Mouse (Mus musculus) MEL (cell line): ENCODE data around the gene Acox2. TPM values are rescaled to one million over a fixed set of nuclear protein-coding genes. Genes with fewer than 3 reads are reported as not detected.

Source experiments
- DNase-seq: peaks from one replicate; pipeline ENCODE4 v3.0.0; 2011; ENCODE audit warnings: low read depth, low spot score
- H3K27ac ChIP-seq: 2 replicates; pipeline ENCODE4 v1.5.1; 2012; ENCODE audit warnings: low read depth, mild to moderate bottlenecking, control low read depth, low read length, moderate library complexity; ENCODE audit not compliant: control insufficient read depth
- H3K27me3 ChIP-seq, 2 experiments: fragments of 150-350 bp in 1 of 2; sonication (generic) in 1 of 2; 2 replicates each; pipeline ENCODE4 v1.6.1; 2012; ENCODE audit warnings: low read length in 2 of 2, mild to moderate bottlenecking in 2 of 2, improper control_type of control experiment in 1 of 2, moderate library complexity in 1 of 2; ENCODE audit not compliant: insufficient read depth in 2 of 2, control insufficient read depth in 1 of 2
- H3K36me3 ChIP-seq, 2 experiments: 2 replicates each; pipeline ENCODE4 v1.6.1; 2012 to 2014; ENCODE audit warnings: low read length in 2 of 2, improper control_type of control experiment in 1 of 2, inconsistent platforms in 1 of 2, mild to moderate bottlenecking in 1 of 2; ENCODE audit not compliant: insufficient read depth in 2 of 2, control insufficient read depth in 1 of 2
- H3K4me1 ChIP-seq, 2 experiments: fragments of 150-350 bp in 1 of 2; sonication (generic) in 1 of 2; 2 replicates each; pipeline ENCODE4 v1.6.1; 2012; ENCODE audit warnings: low read length in 2 of 2, improper control_type of control experiment in 1 of 2, mild to moderate bottlenecking in 1 of 2; ENCODE audit not compliant: insufficient read depth in 2 of 2, control insufficient read depth in 1 of 2
- H3K4me3 ChIP-seq, 2 experiments: fragments of 150-350 bp in 1 of 2; sonication (generic) in 1 of 2; 2 replicates each; pipeline ENCODE4 v1.5.1; 2012; ENCODE audit warnings: low read depth in 2 of 2, low read length in 2 of 2, mild to moderate bottlenecking in 2 of 2, moderate library complexity in 2 of 2, control low read depth in 1 of 2, improper control_type of control experiment in 1 of 2; ENCODE audit not compliant: control insufficient read depth in 1 of 2, insufficient read depth in 1 of 2
- H3K79me2 ChIP-seq: 2 replicates; pipeline ENCODE4 v1.6.1; 2012; ENCODE audit warnings: mild to moderate bottlenecking, low read length, moderate library complexity; ENCODE audit not compliant: control insufficient read depth, poor library complexity, insufficient read depth
- H3K9ac ChIP-seq: 2 replicates; pipeline ENCODE4 v1.6.1; 2012; ENCODE audit warnings: low read depth, mild to moderate bottlenecking, control low read depth, low read length, moderate library complexity; ENCODE audit not compliant: control insufficient read depth, poor library complexity, severe bottlenecking
- H3K9me3 ChIP-seq: fragments of 150-350 bp; sonication (generic); replicated peaks from 2 replicates; pipeline ENCODE4 v1.6.1; 2012; ENCODE audit warnings: mild to moderate bottlenecking, low read length, improper control_type of control experiment, moderate library complexity; ENCODE audit not compliant: insufficient read depth
- BHLHE40 ChIP-seq: IDR thresholded peaks from 2 replicates; pipeline ENCODE4 v1.6.1; 2012; ENCODE audit warnings: low read depth, mild to moderate bottlenecking, inconsistent platforms, low read length, improper control_type of control experiment, borderline replicate concordance
- CTCF ChIP-seq, 3 experiments: IDR thresholded peaks in 2 of 3; conservative IDR thresholded peaks in 1 of 3; 2 replicates each; pipeline ENCODE4 v1.5.1; 2011 to 2012; ENCODE audit warnings: low read length in 3 of 3, low read depth in 2 of 3, mild to moderate bottlenecking in 2 of 3, improper control_type of control experiment in 1 of 3, inconsistent platforms in 1 of 3, mixed read lengths in 1 of 3, moderate library complexity in 1 of 3; ENCODE audit not compliant: control insufficient read depth in 1 of 3, insufficient read depth in 1 of 3, poor library complexity in 1 of 3, severe bottlenecking in 1 of 3
- ELF1 ChIP-seq: IDR thresholded peaks from 2 replicates; pipeline ENCODE4 v1.6.1; 2014; ENCODE audit warnings: low read depth, mild to moderate bottlenecking, inconsistent platforms, low read length, improper control_type of control experiment, moderate library complexity
- EP300 ChIP-seq, 2 experiments: IDR thresholded peaks; 2 replicates each; pipeline ENCODE4 v1.6.1; 2011; ENCODE audit warnings: improper control_type of control experiment in 2 of 2, low read length in 2 of 2, low read depth in 1 of 2, mild to moderate bottlenecking in 1 of 2
- ETS1 ChIP-seq: IDR thresholded peaks from 2 replicates; pipeline ENCODE4 v1.6.1; 2012; ENCODE audit warnings: low read depth, mild to moderate bottlenecking, inconsistent platforms, low read length, improper control_type of control experiment, moderate library complexity
- GATA1 ChIP-seq: IDR thresholded peaks from 2 replicates; pipeline ENCODE4 v1.6.1; 2011; ENCODE audit warnings: low read depth, low read length, improper control_type of control experiment
- HCFC1 ChIP-seq: IDR thresholded peaks from 2 replicates; pipeline ENCODE4 v1.6.1; 2012; ENCODE audit warnings: low read depth, mild to moderate bottlenecking, inconsistent platforms, low read length, improper control_type of control experiment, moderate library complexity
- JUND ChIP-seq: IDR thresholded peaks from 2 replicates; pipeline ENCODE4 v1.6.1; 2011; ENCODE audit warnings: low read depth, mild to moderate bottlenecking, improper control_type of control experiment, low read length
- MAFK ChIP-seq: IDR thresholded peaks from 2 replicates; pipeline ENCODE4 v1.6.1; 2011; ENCODE audit warnings: low read depth, mild to moderate bottlenecking, low read length, improper control_type of control experiment, borderline replicate concordance
- MAX ChIP-seq: IDR thresholded peaks from 2 replicates; pipeline ENCODE4 v1.6.1; 2011; ENCODE audit warnings: low read length, improper control_type of control experiment
- MYB ChIP-seq: IDR thresholded peaks from 2 replicates; pipeline ENCODE4 v1.6.1; 2011; ENCODE audit warnings: mild to moderate bottlenecking, low read depth, low read length, improper control_type of control experiment
- NELFE ChIP-seq: IDR thresholded peaks from 2 replicates; pipeline ENCODE4 v1.6.1; 2011; ENCODE audit warnings: low read depth, low read length, improper control_type of control experiment
- NRF1 ChIP-seq: IDR thresholded peaks from 2 replicates; pipeline ENCODE4 v1.6.1; 2014; ENCODE audit warnings: low read depth, mild to moderate bottlenecking, inconsistent platforms, low read length, improper control_type of control experiment, moderate library complexity; ENCODE audit not compliant: poor library complexity, insufficient read depth, severe bottlenecking
- POLR2A ChIP-seq, 2 experiments: IDR thresholded peaks; 2 replicates each; pipeline ENCODE4 v1.6.1; 2011 to 2012; ENCODE audit warnings: low read length in 2 of 2, mild to moderate bottlenecking in 2 of 2, control low read depth in 1 of 2, improper control_type of control experiment in 1 of 2, low read depth in 1 of 2, moderate library complexity in 1 of 2; ENCODE audit not compliant: control insufficient read depth in 1 of 2, insufficient read depth in 1 of 2, poor library complexity in 1 of 2
- POLR2AphosphoS5 ChIP-seq: IDR thresholded peaks from 2 replicates; pipeline ENCODE4 v1.6.1; 2012; ENCODE audit warnings: low read depth, borderline replicate concordance, mild to moderate bottlenecking, inconsistent platforms, low read length, moderate library complexity, mixed read lengths
- RAD21 ChIP-seq: IDR thresholded peaks from 2 replicates; pipeline ENCODE4 v1.6.1; 2011; ENCODE audit warnings: mild to moderate bottlenecking, low read depth, low read length, improper control_type of control experiment
- RCOR1 ChIP-seq: IDR thresholded peaks from 2 replicates; pipeline ENCODE4 v1.6.1; 2012; ENCODE audit warnings: low read depth, mild to moderate bottlenecking, inconsistent platforms, low read length, improper control_type of control experiment
- TAL1 ChIP-seq: IDR thresholded peaks from 2 replicates; pipeline ENCODE4 v1.6.1; 2012; ENCODE audit warnings: mild to moderate bottlenecking, inconsistent platforms, low read length, moderate library complexity, mixed read lengths
- TBP ChIP-seq: IDR thresholded peaks from 2 replicates; pipeline ENCODE4 v1.8.0; 2011; ENCODE audit warnings: low read depth, low read length, improper control_type of control experiment
- TCF12 ChIP-seq: IDR thresholded peaks from 2 replicates; pipeline ENCODE4 v1.6.1; 2014; ENCODE audit warnings: low read depth, mild to moderate bottlenecking, inconsistent platforms, low read length, improper control_type of control experiment, moderate library complexity
- USF1 ChIP-seq: IDR thresholded peaks from 2 replicates; pipeline ENCODE4 v1.6.1; 2014; ENCODE audit warnings: low read depth, mild to moderate bottlenecking, inconsistent platforms, low read length, improper control_type of control experiment, moderate library complexity
- USF2 ChIP-seq, 2 experiments: IDR thresholded peaks; 2 replicates each; pipeline ENCODE4 v1.6.1; 2011 to 2012; ENCODE audit warnings: improper control_type of control experiment in 2 of 2, low read length in 2 of 2, borderline replicate concordance in 1 of 2, inconsistent platforms in 1 of 2, low read depth in 1 of 2, mild to moderate bottlenecking in 1 of 2; ENCODE audit not compliant: insufficient read depth in 1 of 2
- ZC3H11A ChIP-seq: IDR thresholded peaks from 2 replicates; pipeline ENCODE4 v1.6.1; 2012; ENCODE audit warnings: low read depth, mild to moderate bottlenecking, inconsistent platforms, low read length, improper control_type of control experiment
- ZNF384 ChIP-seq: IDR thresholded peaks from 2 replicates; pipeline ENCODE4 v1.6.1; 2012; ENCODE audit warnings: low read depth, mild to moderate bottlenecking, inconsistent platforms, low read length, improper control_type of control experiment
- polyA plus RNA-seq, 2 experiments: library from polyadenylated mRNA; stranded (reverse) in 1 of 2; unstranded in 1 of 2; fragments of >175 nt in 1 of 2; fragments of >200 nt in 1 of 2; gene quantifications; 2 replicates each; pipeline versions ENCODE4 v1.2.1 to v1.2.4; 2012; ENCODE audit warnings: low replicate concordance in 2 of 2, low read depth in 1 of 2; ENCODE audit not compliant: insufficient read length in 2 of 2, insufficient read depth in 1 of 2, missing spikeins in 1 of 2
- total RNA-seq: library from RNA; depleted of rRNA; stranded (reverse); fragments of 300-350 nt; gene quantifications from 2 replicates; pipeline ENCODE4 v1.2.3, GENCODE M21; 2012; rRNA removed

The Acox2 gene
- total RNA-seq (not detected in 2 replicates), polyA plus RNA-seq (under 1 TPM in 1 of 2 experiments, not detected in 1; 0.43 TPM)

GRCm38 (mm10) chr14:8259166-8259565 lies at the start of gene Acox2:
Gene Acox2 (minus strand): TSS chr14:8259353.
- H3K27me3 ChIP-seq: no peaks in the 10 kb centered on the region; a peak in 1 of 4 replicates
- TF ChIP-seq POLR2AphosphoS5: no peak
- no peak for TF ChIP-seq RCOR1
- no peak for TF ChIP-seq CTCF (IDR thresholded peaks at IDR 0.05 in 2 of 3, conservative IDR thresholded peaks at IDR 0.05 in 1 of 3; ENCODE audit: control insufficient read depth in 1 of 3, insufficient read depth in 1 of 3, low read depth in 2 of 3, low read length in 3 of 3, poor library complexity in 1 of 3, severe bottlenecking in 1 of 3)
- TF ChIP-seq ZNF384: no peak
- no peak for TF ChIP-seq GATA1
- no peak for TF ChIP-seq TCF12
- TF ChIP-seq MAX: no peak
- TF ChIP-seq POLR2A (IDR thresholded peaks at IDR 0.05; ENCODE audit: control insufficient read depth in 1 of 2, insufficient read depth in 1 of 2, low read depth in 1 of 2, low read length in 2 of 2, poor library complexity in 1 of 2): no peak
- TF ChIP-seq BHLHE40: no peak
- TF ChIP-seq TAL1: no peak
- TF ChIP-seq NELFE: no peak
- no peak for TF ChIP-seq EP300 (IDR thresholded peaks at IDR 0.05; ENCODE audit: low read depth in 1 of 2, low read length in 2 of 2)
- TF ChIP-seq USF2 (IDR thresholded peaks at IDR 0.05; ENCODE audit: borderline replicate concordance in 1 of 2, insufficient read depth in 1 of 2, low read depth in 1 of 2, low read length in 2 of 2): no peak
- no peak for TF ChIP-seq JUND
- no peak for TF ChIP-seq HCFC1
- TF ChIP-seq ELF1: no peak
- H3K9ac ChIP-seq: no peak within 1 kb of the TSS
- no peak within 1 kb of the TSS for H3K4me3 ChIP-seq
- no peaks in the 10 kb centered on the region for H3K79me2 ChIP-seq
- H3K4me1 ChIP-seq: no peaks in the 10 kb centered on the region
- no peaks in the 10 kb centered on the region for H3K36me3 ChIP-seq
- H3K9me3 ChIP-seq: no peaks in the 10 kb centered on the region
- DNase-seq: no peak
- no peak within 1 kb of the TSS for H3K27ac ChIP-seq

GRCm38 (mm10) chr14:8308650-8309049 lies 49.5 kb upstream of the Acox2 start:
- DNase-seq: no peak
- Histone ChIP-seq H3K9me3 (no peaks in the 10 kb centered on the region), H3K79me2 (no peaks in the 10 kb centered on the region), H3K27me3 (no peaks in the 10 kb centered on the region), H3K27ac (no peak overlapping the region), H3K9ac (no peak overlapping the region), H3K36me3 (no peaks in the 10 kb centered on the region), H3K4me3 (no peak overlapping the region), H3K4me1 (no peaks in the 10 kb centered on the region)
- TF ChIP-seq ETS1 (no peak), USF1 (no peak), NRF1 (no peak), BHLHE40 (no peak), MAFK (no peak), MYB (no peak), POLR2AphosphoS5 (no peak), RAD21 (no peak), MAX (no peak), TBP (no peak), ZC3H11A (no peak)
